Mouse (Mus musculus): ENCODE results near the gene Adgra1.
A peak's percentile ranks its signal among the peaks of the same experiment; 100 is the strongest.

Adgra1 gene

GRCm38 (mm10) chr7:139850152-139850551 lies 16.2 kb downstream of the Adgra1 start:
- peak; percentile 44 for DNase-seq (ENCODE audit: low spot score)

GRCm38 (mm10) chr7:139850677-139851076 lies 16.7 kb downstream of the Adgra1 start:
- DNase-seq (ENCODE audit: low spot score) = no peak

GRCm38 (mm10) chr7:139851098-139851497 lies 17.1 kb downstream of the Adgra1 start:
- peak; percentile 22 for DNase-seq (ENCODE audit: low spot score)

- DNase-seq (ENCODE audit: low spot score) = no peak
These were observed 21.3 kb downstream of the Adgra1 start for GRCm38 (mm10) chr7:139855261-139855660.

GRCm38 (mm10) chr7:139861411-139861810 lies 27.4 kb downstream of the Adgra1 start:
- DNase-seq (ENCODE audit: low spot score) = peak; percentile 75

GRCm38 (mm10) chr7:139863076-139863475 lies 29.1 kb downstream of the Adgra1 start:
- DNase-seq (ENCODE audit: low spot score) = peak; percentile 13

- DNase-seq (ENCODE audit: low spot score) = peak; percentile 55
These were observed 30.3 kb downstream of the Adgra1 start for GRCm38 (mm10) chr7:139864253-139864652.

- no peak for DNase-seq (ENCODE audit: low spot score)
These were observed 30.9 kb downstream of the Adgra1 start for GRCm38 (mm10) chr7:139864871-139865270.

- DNase-seq (ENCODE audit: low spot score) = no peak
These were observed 37.0 kb downstream of the Adgra1 start for GRCm38 (mm10) chr7:139871014-139871413.

GRCm38 (mm10) chr7:139877167-139877792 lies 43.3 kb downstream of the Adgra1 start:
- DNase-seq (ENCODE audit: low spot score) = peak; percentile 71

GRCm38 (mm10) chr7:139878122-139878521 lies 44.1 kb downstream of the Adgra1 start:
- no peak for DNase-seq (ENCODE audit: low spot score)

- no peak for DNase-seq (ENCODE audit: low spot score)
These were observed 44.6 kb downstream of the Adgra1 start for GRCm38 (mm10) chr7:139878621-139879020.

- DNase-seq (ENCODE audit: low spot score) = no peak
These were observed 49.6 kb downstream of the Adgra1 start for GRCm38 (mm10) chr7:139883545-139883944.

- DNase-seq (ENCODE audit: low spot score) = no peak
These were observed 57.8 kb downstream of the Adgra1 start for GRCm38 (mm10) chr7:139891779-139892178.

GRCm38 (mm10) chr7:139894655-139895557 lies 60.9 kb downstream of the Adgra1 start, which contains the start of gene Kndc1:
TSS of gene Kndc1 (plus strand) at chr7:139894696.
- DNase-seq (ENCODE audit: low spot score) = peak; percentile 75

- no peak for DNase-seq (ENCODE audit: low spot score)
These were observed 62.3 kb downstream of the Adgra1 start for GRCm38 (mm10) chr7:139896271-139896670.

GRCm38 (mm10) chr7:139896796-139897195 lies 62.8 kb downstream of the Adgra1 start:
- no peak for DNase-seq (ENCODE audit: low spot score)

- no peak for DNase-seq (ENCODE audit: low spot score)
These were observed 64.6 kb downstream of the Adgra1 start for GRCm38 (mm10) chr7:139898606-139899005.

- DNase-seq (ENCODE audit: low spot score) = no peak
These were observed 65.5 kb downstream of the Adgra1 start for GRCm38 (mm10) chr7:139899505-139899904.

- no peak for DNase-seq (ENCODE audit: low spot score)
These were observed 66.5 kb downstream of the Adgra1 start for GRCm38 (mm10) chr7:139900456-139900855.

GRCm38 (mm10) chr7:139900896-139901295 lies 66.9 kb downstream of the Adgra1 start:
- DNase-seq (ENCODE audit: low spot score) = no peak

- no peak for DNase-seq (ENCODE audit: low spot score)
These were observed 68.0 kb downstream of the Adgra1 start for GRCm38 (mm10) chr7:139901981-139902380.

GRCm38 (mm10) chr7:139905261-139905660 lies 71.3 kb downstream of the Adgra1 start:
- DNase-seq (ENCODE audit: low spot score) = no peak
